Mouse (Mus musculus): ENCODE data around the gene Man1a2.

Man1a2 gene

GRCm38 (mm10) chr3:100685763-100686370 is 564 bp upstream of the Man1a2 start:
- peak; percentile 43 for DNase-seq (ENCODE audit: low read depth, low spot score)

DNA sequence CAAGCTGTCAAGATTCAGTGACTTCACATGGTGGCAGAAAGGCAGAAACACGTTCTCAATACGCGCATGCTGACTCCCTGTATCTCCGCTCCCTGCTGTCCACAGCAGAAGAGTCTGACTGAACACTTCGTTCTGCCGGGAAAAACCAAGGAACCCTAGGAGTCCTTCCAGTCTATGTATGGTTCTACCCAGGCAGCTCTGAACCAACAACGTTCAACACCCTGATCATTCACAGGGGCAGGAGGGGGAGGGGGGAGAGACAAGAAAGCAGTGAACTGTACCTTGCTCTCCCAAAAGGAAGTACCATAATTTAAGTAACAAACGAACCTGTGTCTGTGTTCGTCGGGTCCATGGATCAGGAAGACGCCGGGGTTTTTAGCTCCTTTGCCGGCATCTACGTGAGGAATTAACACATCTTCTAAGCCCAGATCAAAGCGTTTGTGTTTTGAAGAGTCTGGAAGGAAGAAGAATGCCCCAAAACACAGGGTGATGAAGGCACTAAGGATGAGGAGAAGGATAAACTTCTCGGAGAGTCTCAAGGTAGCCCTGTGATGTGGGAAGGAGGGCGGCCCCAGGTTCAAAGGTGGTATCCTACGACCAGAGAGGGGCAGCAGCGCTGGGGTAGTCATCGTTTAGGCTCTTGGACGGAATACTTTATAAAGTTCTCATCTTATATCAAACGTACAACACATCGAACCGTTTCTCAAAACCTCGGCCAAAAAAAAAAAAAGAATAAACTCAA is 898 bp downstream of the Man1a2 start:
- peak; percentile 18 for DNase-seq (ENCODE audit: low read depth, low spot score)

DNA sequence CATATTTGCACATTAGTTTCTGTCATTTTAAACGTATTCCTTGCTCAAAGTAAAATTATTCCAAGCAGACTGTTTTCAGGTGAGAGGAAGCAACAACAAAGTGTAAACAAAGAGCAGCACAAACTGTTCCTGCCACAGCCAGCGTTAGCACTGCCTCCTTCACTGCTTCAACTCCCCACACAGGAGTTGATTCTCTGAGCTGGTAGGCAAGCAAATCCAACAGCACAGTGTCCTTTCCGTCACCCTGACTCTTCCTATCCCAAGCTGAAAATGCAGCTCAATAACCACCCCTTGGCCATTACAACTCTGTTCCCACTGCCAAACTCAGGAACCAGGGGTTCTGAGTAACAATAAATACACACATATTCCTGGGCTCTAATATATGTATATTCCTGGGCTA is 2.5 kb downstream of the Man1a2 start:
- DNase-seq (ENCODE audit: low read depth, low spot score) = no peak

- DNase-seq (ENCODE audit: low read depth, low spot score) = no peak
Observed at GRCm38 (mm10) chr3:100682281-100682680, 3.0 kb downstream of the Man1a2 start.

DNA sequence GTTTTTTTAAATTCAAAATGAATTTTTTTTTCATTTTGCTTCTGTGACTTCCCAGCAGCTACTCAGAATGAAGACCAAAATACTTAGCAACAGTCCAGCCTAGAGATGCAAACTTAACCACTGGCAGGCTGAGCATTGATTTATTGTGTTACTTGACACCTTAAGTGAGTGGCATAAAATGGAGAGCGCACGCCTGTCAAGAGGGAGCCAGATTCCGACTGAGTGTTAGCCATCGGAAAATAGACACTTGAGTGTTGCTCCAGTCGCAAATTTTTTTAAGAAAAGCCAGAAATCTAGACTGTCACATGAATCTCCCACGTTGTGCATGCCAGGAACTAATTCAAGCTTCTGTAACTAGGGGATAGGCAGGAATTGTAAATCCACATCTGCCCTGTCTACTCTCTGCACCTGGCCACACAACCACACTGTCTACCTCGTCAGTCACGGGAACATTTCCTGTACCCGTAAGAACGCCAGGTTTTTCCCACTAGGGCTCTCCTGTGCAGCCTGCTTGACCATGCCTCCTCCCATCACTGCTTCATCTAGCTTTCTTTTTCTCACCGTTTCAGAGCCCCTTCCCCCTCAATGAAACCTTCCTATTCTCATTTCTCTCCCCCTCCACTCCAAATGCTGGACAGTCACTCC is 3.7 kb downstream of the Man1a2 start:
- no peak for DNase-seq (ENCODE audit: low read depth, low spot score)

DNA sequence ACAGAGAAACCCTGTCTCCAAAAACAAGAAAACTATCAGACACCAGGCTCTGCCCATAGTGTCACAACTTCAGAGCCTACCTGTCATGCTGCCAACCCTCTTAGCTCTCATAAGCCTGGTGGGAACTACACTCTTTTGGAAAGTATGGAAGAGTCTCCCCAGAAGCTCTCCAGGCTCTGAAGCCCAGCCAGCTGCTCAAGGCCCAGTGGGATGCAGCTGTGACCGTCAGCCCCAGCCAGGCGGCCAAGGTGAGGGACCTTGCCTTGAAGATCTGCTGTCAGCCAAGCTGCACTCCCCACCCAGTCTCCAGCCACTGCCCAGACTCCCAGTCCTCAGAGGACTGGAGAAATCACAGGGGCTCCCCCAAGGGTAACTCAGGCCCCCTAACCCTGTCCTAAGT is 5.1 kb downstream of the Man1a2 start:
- DNase-seq (ENCODE audit: low read depth, low spot score) = no peak

GRCm38 (mm10) chr3:100678951-100679570 is 6.2 kb downstream of the Man1a2 start:
- DNase-seq (ENCODE audit: low read depth, low spot score) = no peak

DNA sequence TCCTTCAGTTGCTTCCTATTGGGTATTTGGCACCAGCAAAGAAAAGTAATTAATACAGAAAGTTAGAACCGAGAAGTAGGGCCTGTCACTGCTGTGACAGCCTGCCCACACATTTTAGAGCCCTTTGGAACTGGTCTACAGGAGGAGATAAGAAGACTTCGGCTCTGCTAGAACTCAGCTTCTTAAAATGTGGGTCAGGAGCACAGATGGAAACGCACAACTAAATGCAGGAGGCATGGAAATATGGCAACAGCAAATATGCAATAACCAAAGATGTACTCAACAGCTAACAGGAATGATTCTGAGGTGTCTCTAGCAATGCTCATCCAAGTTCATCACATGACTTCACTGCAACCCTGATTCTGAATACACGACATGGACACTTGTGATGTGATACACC is 10.2 kb downstream of the Man1a2 start:
- no peak for DNase-seq (ENCODE audit: low read depth, low spot score)

- DNase-seq (ENCODE audit: low read depth, low spot score) = no peak
Observed at GRCm38 (mm10) chr3:100670412-100670811, 14.9 kb downstream of the Man1a2 start.

- DNase-seq (ENCODE audit: low read depth, low spot score) = no peak
Observed at GRCm38 (mm10) chr3:100653291-100653690, 32.0 kb downstream of the Man1a2 start.

- no peak for DNase-seq (ENCODE audit: low read depth, low spot score)
Observed at GRCm38 (mm10) chr3:100641581-100641980, 43.7 kb downstream of the Man1a2 start.

GRCm38 (mm10) chr3:100636255-100636654 is 49.0 kb downstream of the Man1a2 start:
- DNase-seq (ENCODE audit: low read depth, low spot score) = no peak

- DNase-seq (ENCODE audit: low read depth, low spot score) = no peak
Observed at GRCm38 (mm10) chr3:100634821-100635220, 50.5 kb downstream of the Man1a2 start.

- no peak for DNase-seq (ENCODE audit: low read depth, low spot score)
Observed at GRCm38 (mm10) chr3:100618511-100618910, 66.8 kb downstream of the Man1a2 start.

- DNase-seq (ENCODE audit: low read depth, low spot score) = no peak
Observed at GRCm38 (mm10) chr3:100610916-100611315, 74.4 kb downstream of the Man1a2 start.

GRCm38 (mm10) chr3:100604539-100604938 is 80.8 kb downstream of the Man1a2 start:
- DNase-seq (ENCODE audit: low read depth, low spot score) = no peak

- DNase-seq (ENCODE audit: low read depth, low spot score) = no peak
Observed at GRCm38 (mm10) chr3:100599265-100599820, 86.0 kb downstream of the Man1a2 start.

- no peak for DNase-seq (ENCODE audit: low read depth, low spot score)
Observed at GRCm38 (mm10) chr3:100591053-100591452, 94.2 kb downstream of the Man1a2 start.

DNA sequence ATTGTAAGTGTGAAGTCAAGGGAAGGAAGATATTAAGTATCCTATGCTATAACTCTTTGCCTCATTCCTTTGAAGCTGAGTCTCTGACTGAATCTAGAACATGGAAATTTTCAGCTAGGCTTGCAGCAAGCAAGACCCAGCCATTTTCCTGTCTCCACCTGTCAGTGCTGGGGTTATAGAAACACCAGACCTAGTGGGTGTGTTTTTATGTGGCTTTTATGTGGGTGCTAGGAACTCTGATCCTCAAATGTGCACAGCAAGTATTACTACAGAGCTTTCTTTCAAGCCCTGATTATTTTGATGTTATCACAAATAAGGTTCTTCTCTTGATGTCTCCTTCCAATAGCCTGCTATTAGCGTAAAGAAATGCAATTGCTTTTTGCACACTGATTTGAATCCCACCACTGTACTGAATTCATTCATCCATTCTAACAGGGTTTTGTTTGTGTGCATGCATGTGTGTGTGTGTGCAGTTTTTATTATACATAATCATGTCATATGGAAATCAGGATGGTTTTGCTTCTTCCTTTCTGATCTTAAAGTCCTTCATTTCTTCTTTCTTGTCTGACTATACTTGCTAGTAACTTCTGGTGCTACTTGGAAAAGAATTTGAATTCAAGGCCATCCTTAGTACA is 102.5 kb downstream of the Man1a2 start:
- DNase-seq (ENCODE audit: low read depth, low spot score) = no peak

DNA sequence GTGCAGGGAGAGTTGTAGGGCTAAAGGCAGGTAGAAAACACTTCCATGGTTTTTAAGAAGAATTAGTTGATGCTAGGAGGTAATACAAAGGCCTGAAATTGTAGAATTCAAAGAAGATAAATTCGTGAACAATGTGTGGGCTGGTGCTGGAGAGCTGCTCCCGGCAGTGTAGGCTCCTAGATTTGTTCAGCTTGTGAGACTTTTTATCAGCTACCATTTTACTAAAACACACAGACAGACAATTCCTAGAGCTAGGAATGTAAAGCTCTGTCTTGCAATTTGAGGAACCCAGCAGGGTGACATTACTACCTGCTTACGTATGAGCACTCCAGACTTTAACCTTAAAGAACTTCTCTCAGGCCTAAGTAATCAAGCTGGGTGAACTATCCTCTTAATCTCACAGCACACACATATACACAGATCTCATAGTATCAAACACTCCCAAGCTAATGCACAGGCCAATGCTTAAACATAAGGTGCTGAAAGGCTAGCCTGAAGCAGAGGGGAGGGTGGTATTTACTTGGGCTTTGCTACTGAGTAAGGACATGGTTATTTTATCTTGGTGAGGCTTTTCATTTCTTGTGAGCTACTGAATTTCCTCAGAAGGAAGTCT is 112.6 kb downstream of the Man1a2 start:
- DNase-seq (ENCODE audit: low read depth, low spot score) = no peak

All from brain, embryonic 18.5 days (tissue).